Mouse (Mus musculus) heart, adult 9 months (tissue): ENCODE results near the gene Dclk1.

Experiments used
- DNase-seq, 2 experiments: peaks; one replicate each; pipeline ENCODE4 v3.0.0; 2022; ENCODE audit warnings: low spot score in 2 of 2

The Dclk1 gene

GRCm38 (mm10) chr3:55539400-55539799 is 297.2 kb downstream of the Dclk1 start:
- DNase-seq = no peak

GRCm38 (mm10) chr3:55539811-55540293 is 297.7 kb downstream of the Dclk1 start:
- DNase-seq = no peak

DNA sequence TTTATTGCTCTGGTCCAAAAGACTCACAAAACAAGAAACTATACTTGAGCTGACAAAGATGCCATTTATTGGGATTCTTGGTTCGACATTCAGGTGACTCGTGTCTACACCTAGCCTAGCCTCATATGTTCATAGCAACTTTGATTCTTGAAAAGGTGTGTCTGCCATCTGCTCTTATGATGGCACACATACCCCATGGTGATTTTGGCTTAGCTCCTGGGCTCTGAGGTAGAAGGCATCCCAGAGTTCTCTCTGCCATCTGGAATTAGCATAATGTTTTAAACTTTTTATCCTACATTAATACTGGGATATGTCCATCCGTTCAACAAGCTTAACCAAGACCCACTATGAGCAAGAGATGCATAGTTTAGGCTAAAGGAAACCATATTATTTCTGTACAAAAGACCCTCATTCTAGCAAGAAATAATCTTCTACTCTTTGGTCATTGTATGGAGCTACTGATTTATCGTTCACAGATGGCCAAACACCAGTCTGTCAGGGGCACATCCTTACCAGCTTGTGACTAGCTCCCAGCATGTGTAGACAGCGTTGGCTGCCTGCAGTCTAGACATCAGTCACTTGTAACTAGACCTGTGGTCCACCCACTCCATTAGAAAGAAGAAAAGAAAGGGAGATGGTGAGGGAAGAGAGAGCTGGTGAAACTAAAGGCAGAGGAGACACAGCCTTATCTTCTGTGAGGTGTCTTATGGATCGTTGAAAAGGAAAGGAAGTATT is 298.4 kb downstream of the Dclk1 start:
- no peak for DNase-seq

DNA sequence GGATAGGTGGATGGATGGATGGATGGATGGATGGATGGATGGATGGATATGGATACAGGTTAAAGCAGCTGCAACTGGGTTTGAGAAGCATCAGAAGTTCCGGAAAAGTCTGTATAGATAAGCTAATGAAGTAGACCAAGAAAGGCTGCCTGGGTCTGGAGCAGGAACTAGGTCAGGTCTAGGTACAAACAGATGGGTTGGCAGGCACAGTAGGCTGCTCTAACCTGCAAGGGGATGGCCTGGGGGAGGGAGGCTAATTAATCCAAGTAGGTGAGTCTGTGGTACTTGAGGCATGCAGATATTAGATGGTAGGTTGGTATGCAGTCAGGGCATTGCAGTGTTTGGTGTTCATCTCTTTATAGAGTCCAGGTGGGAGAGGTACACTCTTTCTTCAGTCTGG is 299.6 kb downstream of the Dclk1 start:
- no peak for DNase-seq

- peak; percentile 19 to 43 for DNase-seq
Measured at GRCm38 (mm10) chr3:55542310-55542709, 300.1 kb downstream of the Dclk1 start.

DNA sequence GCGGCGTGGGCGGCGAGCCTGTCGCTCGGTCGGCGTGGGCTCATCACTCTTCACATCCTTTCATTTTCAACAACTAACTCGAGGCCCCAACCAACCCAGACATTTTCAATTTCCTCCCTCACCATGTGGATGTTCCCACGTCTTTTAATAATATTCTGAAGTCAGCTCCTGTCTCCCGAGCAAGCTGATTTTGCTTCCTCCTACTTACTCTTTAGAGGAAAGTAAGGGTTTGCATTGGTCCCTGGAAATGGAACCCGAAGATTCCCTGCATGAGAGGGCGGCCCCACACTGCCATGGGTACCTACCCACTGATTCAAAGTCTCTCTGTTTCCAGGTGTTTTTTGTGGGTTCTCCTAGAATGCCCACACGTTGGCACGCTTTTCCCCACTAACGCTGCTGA is 300.8 kb downstream of the Dclk1 start:
- DNase-seq = no peak

GRCm38 (mm10) chr3:55543929-55544684 is 301.9 kb downstream of the Dclk1 start:
- DNase-seq = no peak

GRCm38 (mm10) chr3:55545296-55545695 is 303.1 kb downstream of the Dclk1 start:
- DNase-seq = no peak

- no peak for DNase-seq
Measured at GRCm38 (mm10) chr3:55545916-55546315, 303.8 kb downstream of the Dclk1 start.

- DNase-seq = no peak
Measured at GRCm38 (mm10) chr3:55547106-55547505, 304.9 kb downstream of the Dclk1 start.

- DNase-seq = no peak
Measured at GRCm38 (mm10) chr3:55549376-55549775, 307.2 kb downstream of the Dclk1 start.

DNA sequence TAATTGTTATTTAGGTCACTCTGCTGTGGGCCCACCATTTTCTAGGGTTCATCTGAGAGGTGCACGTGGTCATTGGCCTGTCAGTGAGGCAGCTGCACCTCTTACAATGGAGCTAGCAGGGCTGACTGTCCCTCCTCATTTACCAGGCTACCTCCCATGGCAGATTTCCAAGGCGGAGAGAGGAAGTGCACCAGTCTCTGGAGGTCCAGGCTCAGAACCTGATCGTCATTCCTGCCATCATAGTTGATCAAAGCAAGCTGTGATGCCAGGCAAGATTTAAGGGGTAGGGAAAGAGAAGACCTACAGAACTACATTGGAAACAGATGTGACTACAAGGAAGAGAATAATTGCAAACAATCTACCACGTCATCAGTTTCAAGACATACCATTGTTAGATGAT is 308.8 kb downstream of the Dclk1 start:
- no peak for DNase-seq

GRCm38 (mm10) chr3:55551912-55552311 is 309.7 kb downstream of the Dclk1 start:
- no peak for DNase-seq

GRCm38 (mm10) chr3:55553031-55553430 is 310.9 kb downstream of the Dclk1 start:
- DNase-seq = no peak

- DNase-seq = no peak
Measured at GRCm38 (mm10) chr3:55555848-55556247, 313.7 kb downstream of the Dclk1 start.

- DNase-seq = no peak
Measured at GRCm38 (mm10) chr3:55558570-55558969, 316.4 kb downstream of the Dclk1 start.

GRCm38 (mm10) chr3:55567476-55567875 is 325.3 kb downstream of the Dclk1 start:
- no peak for DNase-seq

GRCm38 (mm10) chr3:55569539-55569938 is 327.4 kb downstream of the Dclk1 start:
- no peak for DNase-seq

GRCm38 (mm10) chr3:55571034-55571433 is 328.9 kb downstream of the Dclk1 start:
- DNase-seq = no peak

DNA sequence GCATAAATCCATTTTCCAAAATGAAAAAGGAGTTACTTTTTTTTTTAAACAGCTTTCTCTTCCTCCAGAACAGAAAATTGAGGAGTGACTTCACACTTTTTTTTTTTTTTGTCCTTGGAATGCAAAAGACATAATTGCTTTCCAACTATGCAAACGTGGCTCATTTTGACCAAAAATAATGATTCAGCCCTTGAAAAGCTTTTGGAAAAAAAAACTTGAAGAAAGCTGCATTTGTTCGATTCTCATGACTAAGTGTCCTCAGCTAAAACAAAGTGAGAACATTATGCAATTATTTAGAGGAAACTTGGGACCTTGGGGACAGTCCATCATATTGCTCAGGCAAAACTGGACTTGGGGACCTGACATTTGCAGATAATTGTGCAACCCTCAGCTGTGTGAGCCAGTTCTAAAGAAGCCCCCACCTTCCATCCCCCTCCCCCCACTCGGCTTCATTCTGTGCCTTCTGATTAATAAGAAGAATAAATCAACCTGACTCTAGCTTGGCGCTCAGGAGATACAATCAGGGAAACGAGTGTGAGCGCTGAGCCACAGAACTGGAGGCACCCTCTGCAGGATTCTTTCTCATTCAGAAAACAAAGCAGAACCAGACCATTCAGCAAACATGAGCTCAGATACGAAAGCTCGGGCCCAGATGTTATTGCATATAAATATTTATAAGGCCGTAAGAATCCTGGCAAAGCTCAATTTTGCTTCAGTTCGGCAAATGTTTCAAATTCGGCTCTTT is 329.6 kb downstream of the Dclk1 start:
- peak; percentile 47 to 63 for DNase-seq

DNA sequence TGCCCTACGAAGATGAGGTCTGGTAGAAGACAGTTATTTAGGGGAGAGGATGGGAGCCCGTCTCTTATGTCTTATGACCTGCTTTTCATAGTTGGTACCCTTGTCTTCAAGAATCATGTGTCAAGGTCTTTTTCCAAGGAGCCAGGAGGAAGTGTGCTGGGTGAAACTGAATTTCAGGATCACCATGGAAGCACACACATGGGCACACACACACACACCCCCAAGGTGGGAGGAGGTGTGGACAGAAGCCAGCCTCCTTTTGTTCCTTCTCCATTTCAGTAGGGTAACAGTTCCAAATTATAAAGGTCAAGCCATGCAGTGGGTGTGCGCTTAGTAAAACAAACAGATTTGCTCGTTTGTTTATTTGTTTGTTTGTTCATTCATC is 330.1 kb downstream of the Dclk1 start:
- DNase-seq = no peak

GRCm38 (mm10) chr3:55574003-55574402 is 331.8 kb downstream of the Dclk1 start:
- no peak for DNase-seq
